9 mouse cellular contexts compared by ENCODE assay signal in the genomic region with DNA sequence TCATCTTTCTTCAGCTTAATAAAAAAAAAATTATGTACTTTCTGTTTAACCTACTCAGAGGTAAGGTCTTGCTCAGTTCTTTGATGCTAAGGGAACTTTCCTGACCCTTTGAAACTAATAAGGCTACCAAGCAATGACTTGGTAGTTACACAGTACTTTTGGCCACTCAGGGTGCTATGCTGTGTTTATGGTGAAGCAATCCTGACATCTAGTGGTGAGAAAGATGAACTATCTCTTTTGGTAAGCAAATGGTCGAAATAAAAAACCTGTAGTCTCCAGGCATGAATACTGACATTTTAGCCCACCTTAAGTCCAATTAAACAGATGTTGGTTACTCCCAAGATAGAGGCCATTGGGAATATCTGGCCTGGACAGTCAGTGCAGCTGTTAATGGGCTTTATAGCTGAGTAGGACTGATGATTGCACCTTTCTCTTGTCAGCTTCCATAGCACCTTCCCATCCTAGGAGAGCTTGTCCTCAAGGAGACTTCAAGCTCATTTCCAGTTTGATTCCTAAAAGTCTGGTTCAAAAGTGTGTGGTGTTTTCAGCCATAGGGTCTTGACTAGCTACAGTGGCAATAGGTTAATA.
DNase-seq lines count a peak whose midpoint lies in the region; ATAC-seq and TF ChIP-seq lines count a peak whose summit lies in the region.
"Had no signal": no experiment of that assay in that cellular context is flagged by ENCODE, and none has a peak within 500 bp of the region (broad histone marks: within the 10 kb centered on the region; RNA-seq: fewer than 3 reads in every experiment).

No protein-coding gene starts in this region.

- WGBS in heart, postnatal 0 days: 7% methylated on average over 1 of the region's 1 CpGs
- 18% methylated on average over 1 of the region's 1 CpGs for WGBS in heart, embryonic 11.5 days (ENCODE audit: insufficient replicate concordance)
- 13% methylated on average over 1 of the region's 1 CpGs for WGBS in hindbrain, embryonic 14.5 days
- 14% methylated on average over 1 of the region's 1 CpGs for WGBS in midbrain, embryonic 13.5 days

- H3K4me3 ChIP-seq in heart, postnatal 0 days (ENCODE audit: low read depth, low read length): no peak overlapping the region
- H3K4me3 ChIP-seq in heart, embryonic 11.5 days (ENCODE audit: low read depth, low read length): no peak overlapping the region
- no peak overlapping the region for H3K4me3 ChIP-seq in hindbrain, embryonic 14.5 days (replicated peaks; ENCODE audit: low read length)
- no peak overlapping the region for H3K4me3 ChIP-seq in midbrain, embryonic 13.5 days (replicated peaks)

- no peak for TF ChIP-seq EP300 in heart, postnatal 0 days (IDR thresholded peaks at IDR 0.05; ENCODE audit: low read depth)

- 0 out of 2 replicates have a peak, but pooled peaks have one; percentile 33 for ATAC-seq in heart, postnatal 0 days (ENCODE audit: insufficient read depth, low read depth)
- ATAC-seq in heart, embryonic 11.5 days (replicated peaks; ENCODE audit: insufficient number of reproducible peaks, low FRiP score, low TSS enrichment): no peak
- ATAC-seq in hindbrain, embryonic 14.5 days (ENCODE audit: low FRiP score): peak; percentile 86
- peak; percentile 87 for ATAC-seq in midbrain, embryonic 13.5 days
- no peak for ATAC-seq in erythroid progenitor cell, adult 5-6 weeks (replicated peaks; ENCODE audit: low FRiP score, poor library complexity, severe bottlenecking)

- H3K4me1 ChIP-seq in heart, postnatal 0 days (ENCODE audit: control insufficient read depth, insufficient read depth): no peaks in the 10 kb centered on the region
- no peaks in the 10 kb centered on the region for H3K4me1 ChIP-seq in heart, embryonic 11.5 days (ENCODE audit: control insufficient read depth, insufficient read depth, low read length)
- H3K4me1 ChIP-seq in hindbrain, embryonic 14.5 days (replicated peaks; ENCODE audit: control insufficient read depth, insufficient read depth, low read length): no peaks in the 10 kb centered on the region
- peaks cover 7% of the 10 kb centered on the region for H3K4me1 ChIP-seq in midbrain, embryonic 13.5 days (replicated peaks)

- H3K27ac ChIP-seq in heart, postnatal 0 days (ENCODE audit: low read depth): no peak overlapping the region
- no peak overlapping the region for H3K27ac ChIP-seq in heart, embryonic 11.5 days (ENCODE audit: low read depth, low read length)
- no peak overlapping the region for H3K27ac ChIP-seq in hindbrain, embryonic 14.5 days
- no peak overlapping the region for H3K27ac ChIP-seq in midbrain, embryonic 13.5 days
- H3K27ac ChIP-seq: macrophage had no signal

- peak; percentile 47 for DNase-seq in heart, postnatal 0 days (ENCODE audit: low spot score)
- DNase-seq in A20 (ENCODE audit: low read depth, low spot score) (peak; percentile 72), ZHBTc4 (ENCODE audit: low read depth, low spot score) (peak; percentile 63)
- peak; percentile 88 for DNase-seq in hindbrain, embryonic 14.5 days (ENCODE audit: low spot score)
- no peak for DNase-seq in spleen, postnatal 10 days (ENCODE audit: low spot score in 2 of 2)

- H3K27me3 ChIP-seq in heart, postnatal 0 days (ENCODE audit: control insufficient read depth, insufficient read depth, low read length): no peaks in the 10 kb centered on the region
- no peaks in the 10 kb centered on the region for H3K27me3 ChIP-seq in heart, embryonic 11.5 days (ENCODE audit: control insufficient read depth, insufficient read depth, low read length)
- H3K27me3 ChIP-seq in hindbrain, embryonic 14.5 days (ENCODE audit: control insufficient read depth, insufficient read depth, low read length): no peaks in the 10 kb centered on the region
- H3K27me3 ChIP-seq in midbrain, embryonic 13.5 days: no peaks in the 10 kb centered on the region

- H3K4me2 ChIP-seq in heart, postnatal 0 days (ENCODE audit: low read depth, low read length): no peak overlapping the region
- no peak overlapping the region for H3K4me2 ChIP-seq in heart, embryonic 11.5 days
- H3K4me2 ChIP-seq in hindbrain, embryonic 14.5 days (replicated peaks): no peak overlapping the region
- no peak overlapping the region for H3K4me2 ChIP-seq in midbrain, embryonic 13.5 days (replicated peaks)

- TF ChIP-seq CTCF in heart, postnatal 0 days (IDR thresholded peaks at IDR 0.05; ENCODE audit: low read depth): peak; percentile 79

- no peaks in the 10 kb centered on the region for H3K36me3 ChIP-seq in heart, postnatal 0 days (replicated peaks; ENCODE audit: control insufficient read depth, insufficient read depth, low read length)
- H3K36me3 ChIP-seq in heart, embryonic 11.5 days (ENCODE audit: control insufficient read depth, insufficient read depth, low read length): no peaks in the 10 kb centered on the region
- no peaks in the 10 kb centered on the region for H3K36me3 ChIP-seq in hindbrain, embryonic 14.5 days (replicated peaks; ENCODE audit: control insufficient read depth, insufficient read depth)
- no peaks in the 10 kb centered on the region for H3K36me3 ChIP-seq in midbrain, embryonic 13.5 days

- H3K9ac ChIP-seq in heart, postnatal 0 days (replicated peaks; ENCODE audit: low read depth, low read length): no peak overlapping the region
- no peak overlapping the region for H3K9ac ChIP-seq in heart, embryonic 11.5 days (ENCODE audit: low read depth, low read length)
- no peak overlapping the region for H3K9ac ChIP-seq in hindbrain, embryonic 14.5 days
- H3K9ac ChIP-seq in midbrain, embryonic 13.5 days (replicated peaks): no peak overlapping the region

- H3K9me3 ChIP-seq in heart, postnatal 0 days (replicated peaks; ENCODE audit: control insufficient read depth, low read length): no peaks in the 10 kb centered on the region
- H3K9me3 ChIP-seq in heart, embryonic 11.5 days (replicated peaks; ENCODE audit: control insufficient read depth, low read length): no peaks in the 10 kb centered on the region
- no peaks in the 10 kb centered on the region for H3K9me3 ChIP-seq in hindbrain, embryonic 14.5 days (ENCODE audit: control insufficient read depth, low read length)
- H3K9me3 ChIP-seq in midbrain, embryonic 13.5 days: no peaks in the 10 kb centered on the region

Comparison
In these comparisons a context has a peak if more than half of its experiments do, and no peak if none do; other contexts are left out.
1. ATAC-seq: peak in heart, postnatal 0 days (single experiment), hindbrain, embryonic 14.5 days (single experiment) and midbrain, embryonic 13.5 days (single experiment); none in heart, embryonic 11.5 days (single experiment) and erythroid progenitor cell, adult 5-6 weeks (single experiment).
2. DNase-seq: peak in heart, postnatal 0 days (single experiment), A20 (single experiment), ZHBTc4 (single experiment) and hindbrain, embryonic 14.5 days (single experiment); none in spleen, postnatal 10 days (0 of 2).